8 mouse cellular contexts compared by ENCODE assay signal in the genomic region with DNA sequence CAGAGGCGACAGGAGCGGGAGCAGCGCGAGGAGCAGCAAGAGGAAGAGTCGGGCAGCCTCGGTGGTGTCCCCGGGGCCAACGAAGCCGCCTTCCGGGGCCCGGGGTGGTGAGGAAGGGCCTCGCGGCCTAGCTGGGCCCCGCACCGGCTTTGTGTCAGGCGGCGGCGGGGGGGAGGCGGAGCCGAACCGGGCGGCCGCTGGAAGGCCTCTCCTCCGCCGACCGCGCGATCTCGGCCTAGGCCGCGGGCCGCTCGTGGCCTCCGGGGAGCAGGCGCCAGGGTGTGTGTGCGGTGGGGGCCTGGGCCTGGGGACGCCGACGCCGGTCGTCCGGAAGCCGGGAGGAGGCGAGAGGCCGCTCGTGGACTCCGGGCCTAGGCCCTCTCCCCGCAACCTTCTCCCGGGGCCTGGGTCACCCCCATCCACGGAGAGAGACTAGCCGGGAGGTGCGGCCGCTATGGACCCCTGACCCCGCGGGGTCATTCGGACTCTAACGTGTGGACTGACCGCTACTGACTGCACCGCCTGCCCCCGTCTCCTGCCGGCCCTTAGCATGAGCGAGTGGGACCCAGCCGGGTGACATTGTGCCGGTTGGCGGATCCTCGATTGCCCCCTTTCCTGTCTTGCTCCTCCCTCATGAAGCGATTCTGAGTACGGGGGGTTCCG. TPM values are rescaled to one million over a fixed set of nuclear protein-coding genes. Genes with fewer than 3 reads are reported as not detected.
DNase-seq lines count a peak whose midpoint lies in the region; ATAC-seq and TF ChIP-seq lines count a peak whose summit lies in the region.

No protein-coding gene starts in this region.

- TF ChIP-seq CTCF in kidney, adult 2 months (conservative IDR thresholded peaks at IDR 0.05; ENCODE audit: insufficient read depth, insufficient read length, low read depth, low read length), result no peak

- H3K4me2 ChIP-seq in embryonic facial prominence, embryonic 14.5 days (ENCODE audit: low read depth, low read length), result peak overlapping the region; percentile 67
- peak overlapping the region; percentile 95 for H3K4me2 ChIP-seq in limb, embryonic 12.5 days
- peak overlapping the region; percentile 96 for H3K4me2 ChIP-seq in midbrain, embryonic 12.5 days (replicated peaks)

- H3K4me3 ChIP-seq in embryonic facial prominence, embryonic 14.5 days (ENCODE audit: low read depth, low read length), result peak overlapping the region; percentile 99
- H3K4me3 ChIP-seq in kidney, adult 2 months (ENCODE audit: insufficient read depth, low read depth, low read length), result peak overlapping the region; percentile 84
- peak overlapping the region; percentile 98 for H3K4me3 ChIP-seq in limb, embryonic 12.5 days (replicated peaks)
- H3K4me3 ChIP-seq in midbrain, embryonic 12.5 days, result peak overlapping the region; percentile 100

- peak; percentile 13 for DNase-seq in retina, adult 2 months (ENCODE audit: low read depth, low spot score)
- no peak for DNase-seq in retina, postnatal 1 day
- DNase-seq in embryonic facial prominence, embryonic 14.5 days (ENCODE audit: low spot score), result peak; percentile 31
- DNase-seq in heart, adult 8-10 months (ENCODE audit: low spot score), result peak; percentile 28
- peak; percentile 65 for DNase-seq in kidney, adult 2 months
- DNase-seq in spleen, adult 18-20 months, result peak; percentile 56 to 62

- peak; percentile 56 for ATAC-seq in embryonic facial prominence, embryonic 14.5 days (ENCODE audit: low read depth)
- peak; percentile 9; the same call in 1 of the 2 replicates for ATAC-seq in limb, embryonic 12.5 days (ENCODE audit: insufficient number of reproducible peaks, insufficient read depth, low FRiP score, low TSS enrichment, low read depth)
- peak; percentile 38 for ATAC-seq in midbrain, embryonic 12.5 days (ENCODE audit: low FRiP score, low read depth)

- peak overlapping the region; percentile 100 for H3K9ac ChIP-seq in embryonic facial prominence, embryonic 14.5 days (ENCODE audit: low read depth, low read length)
- H3K9ac ChIP-seq in limb, embryonic 12.5 days (replicated peaks), result peak overlapping the region; percentile 100
- H3K9ac ChIP-seq in midbrain, embryonic 12.5 days (replicated peaks), result peak overlapping the region; percentile 100

- peaks cover 12% of the 10 kb centered on the region for H3K36me3 ChIP-seq in embryonic facial prominence, embryonic 14.5 days (ENCODE audit: control insufficient read depth, insufficient read depth, low read length)
- peaks cover 3% of the 10 kb centered on the region for H3K36me3 ChIP-seq in kidney, adult 2 months (ENCODE audit: control insufficient read depth, insufficient read depth, low read length)
- H3K36me3 ChIP-seq in limb, embryonic 12.5 days, result peaks cover 22% of the 10 kb centered on the region
- H3K36me3 ChIP-seq in midbrain, embryonic 12.5 days, result peaks cover 8% of the 10 kb centered on the region

- peaks cover 15% of the 10 kb centered on the region for H3K4me1 ChIP-seq in embryonic facial prominence, embryonic 14.5 days (ENCODE audit: control insufficient read depth, insufficient read depth, low read length)
- H3K4me1 ChIP-seq in kidney, adult 2 months (ENCODE audit: control insufficient read depth, insufficient read depth, low read length), result peaks cover 15% of the 10 kb centered on the region
- peaks cover 17% of the 10 kb centered on the region for H3K4me1 ChIP-seq in limb, embryonic 12.5 days (replicated peaks)
- peaks cover 32% of the 10 kb centered on the region for H3K4me1 ChIP-seq in midbrain, embryonic 12.5 days

- H3K27ac ChIP-seq in embryonic facial prominence, embryonic 14.5 days (replicated peaks; ENCODE audit: low read depth, low read length), result peak overlapping the region; percentile 91
- peak overlapping the region; percentile 94 for H3K27ac ChIP-seq in kidney, adult 2 months (ENCODE audit: insufficient read depth, low read depth, low read length)
- peak overlapping the region; percentile 90 for H3K27ac ChIP-seq in limb, embryonic 12.5 days
- peak overlapping the region; percentile 87 for H3K27ac ChIP-seq in midbrain, embryonic 12.5 days (replicated peaks)

- no peak for TF ChIP-seq POLR2A in kidney, adult 2 months (IDR thresholded peaks at IDR 0.05; ENCODE audit: low read depth, low read length)

- no peaks in the 10 kb centered on the region for H3K9me3 ChIP-seq in embryonic facial prominence, embryonic 14.5 days (ENCODE audit: control insufficient read depth, low read length)
- no peaks in the 10 kb centered on the region for H3K9me3 ChIP-seq in limb, embryonic 12.5 days
- H3K9me3 ChIP-seq in midbrain, embryonic 12.5 days, result no peaks in the 10 kb centered on the region

- H3K27me3 ChIP-seq in embryonic facial prominence, embryonic 14.5 days (replicated peaks; ENCODE audit: control insufficient read depth, insufficient read depth, low read length), result no peaks in the 10 kb centered on the region
- no peaks in the 10 kb centered on the region for H3K27me3 ChIP-seq in kidney, adult 2 months (replicated peaks; ENCODE audit: control insufficient read depth, insufficient read depth, low read length)
- no peaks in the 10 kb centered on the region for H3K27me3 ChIP-seq in limb, embryonic 12.5 days
- no peaks in the 10 kb centered on the region for H3K27me3 ChIP-seq in midbrain, embryonic 12.5 days

- whole genome bisulfite sequencing in embryonic facial prominence, embryonic 14.5 days, result 0% methylated on average over 27 of the region's 69 CpGs
- under 1% methylated on average over 69 of the region's 69 CpGs for WGBS in kidney, adult 2 months
- WGBS in limb, embryonic 12.5 days, result 0% methylated on average over 32 of the region's 69 CpGs
- WGBS in midbrain, embryonic 12.5 days, result under 1% methylated on average over 63 of the region's 69 CpGs

RNA-seq across cellular contexts. Expression of a gene that starts 4.8 kb away (rescaled TPM):
- 31.0 and 31.4 TPM in 2 replicates for polyA plus RNA-seq in embryonic facial prominence, embryonic 14.5 days (2014; fragmentation: Nextera tagmentation; extraction: Ambion mirVana)
- total RNA-seq in heart, adult 8-10 months (2022), result 10 to 100 TPM; 26.0 to 34.3 (median 29.9) TPM
- polyA plus RNA-seq in kidney, adult 2 months (2012; rRNA removed), result 7.2 and 11.1 TPM in 2 replicates
- polyA plus RNA-seq in limb, embryonic 12.5 days (2016; fragmentation: Nextera tagmentation; extraction: Ambion mirVana), result 38.7 and 42.2 TPM in 2 replicates
- 37.7 and 41.1 TPM in 2 replicates for polyA plus RNA-seq in midbrain, embryonic 12.5 days (2016; fragmentation: Nextera tagmentation; extraction: Ambion mirVana)
